20 mouse cellular contexts compared by ENCODE assay signal in genomic region chr5:114661029-114661428, GRCm38 (mm10). TPM values are rescaled to one million over a fixed set of nuclear protein-coding genes. Genes with fewer than 3 reads are reported as not detected.
DNase-seq lines count a peak whose midpoint lies in the region; ATAC-seq and TF ChIP-seq lines count a peak whose summit lies in the region.
"Had no signal": no experiment of that assay in that cellular context is flagged by ENCODE, and none has a peak within 500 bp of the region (broad histone marks: within the 10 kb centered on the region; RNA-seq: fewer than 3 reads in every experiment).

No protein-coding gene starts in this region.

- peak; percentile 49 for DNase-seq in lung, postnatal 0 days (ENCODE audit: low spot score)
- no peak for DNase-seq in lung, postnatal 10 days
- no peak for DNase-seq in kidney, postnatal 10 days
- no peak for DNase-seq in adrenal gland, postnatal 25 days
- DNase-seq: adrenal gland, postnatal 14 days; cerebellum, adult 9-11 months; heart, postnatal 4 days; left cerebral cortex, postnatal 4 days; liver, embryonic 13.5 days; right cerebral cortex, postnatal 25 days had no signal

- ATAC-seq in lung, postnatal 0 days, result no peak
- ATAC-seq in megakaryocyte progenitor cell, adult 5-6 weeks (replicated peaks; ENCODE audit: poor library complexity), result peak; percentile 72
- ATAC-seq in forebrain, embryonic 16.5 days, result no peak
- ATAC-seq: forebrain, embryonic 15.5 days; hindbrain, embryonic 16.5 days; intestine, postnatal 0 days; midbrain, embryonic 16.5 days had no signal

- H3K4me1 ChIP-seq in lung, postnatal 0 days (ENCODE audit: insufficient read depth, low read depth, low read length), result no peaks in the 10 kb centered on the region
- no peaks in the 10 kb centered on the region for H3K4me1 ChIP-seq in brown adipose tissue, adult 24 weeks (ENCODE audit: control insufficient read depth, insufficient read depth, insufficient read length, low read length)
- peaks cover 11% of the 10 kb centered on the region for H3K4me1 ChIP-seq in forebrain, embryonic 16.5 days (replicated peaks; ENCODE audit: control insufficient read depth, insufficient read depth, low read length)

- H3K4me3 ChIP-seq in lung, postnatal 0 days (ENCODE audit: low read depth, low read length), result no peak overlapping the region
- no peak overlapping the region for H3K4me3 ChIP-seq in brown adipose tissue, adult 24 weeks (ENCODE audit: insufficient read depth, low read depth, low read length)
- no peak overlapping the region for H3K4me3 ChIP-seq in forebrain, embryonic 16.5 days (replicated peaks; ENCODE audit: low read length)
- H3K4me3 ChIP-seq: embryonic facial prominence, embryonic 13.5 days; forebrain, embryonic 15.5 days; heart, embryonic 13.5 days; kidney, embryonic 15.5 days; liver, embryonic 13.5 days had no signal

- 0 out of 2 replicates have a peak, but pooled peaks cover 10% of the 10 kb centered on the region for H3K27me3 ChIP-seq in lung, postnatal 0 days (replicated peaks; ENCODE audit: insufficient read depth, low read length)
- peaks cover 20% of the 10 kb centered on the region for H3K27me3 ChIP-seq in forebrain, embryonic 16.5 days (replicated peaks; ENCODE audit: control insufficient read depth, insufficient read depth, low read length)

- no peak overlapping the region for H3K4me2 ChIP-seq in lung, postnatal 0 days (replicated peaks; ENCODE audit: low read depth, low read length)
- H3K4me2 ChIP-seq in forebrain, embryonic 16.5 days (ENCODE audit: low read length), result no peak overlapping the region
- H3K4me2 ChIP-seq: embryonic facial prominence, embryonic 13.5 days; forebrain, embryonic 15.5 days; heart, embryonic 13.5 days; kidney, embryonic 15.5 days; liver, embryonic 13.5 days had no signal

- H3K9me3 ChIP-seq in lung, postnatal 0 days (ENCODE audit: low read length), result no peaks in the 10 kb centered on the region
- no peaks in the 10 kb centered on the region for H3K9me3 ChIP-seq in forebrain, embryonic 16.5 days (ENCODE audit: control insufficient read depth, low read length)
- H3K9me3 ChIP-seq: embryonic facial prominence, embryonic 13.5 days; forebrain, embryonic 15.5 days; heart, embryonic 13.5 days; liver, embryonic 13.5 days had no signal

- no peak for TF ChIP-seq EP300 in lung, postnatal 0 days (IDR thresholded peaks at IDR 0.05)

- no peak overlapping the region for H3K9ac ChIP-seq in lung, postnatal 0 days (replicated peaks; ENCODE audit: low read depth)
- no peak overlapping the region for H3K9ac ChIP-seq in forebrain, embryonic 16.5 days (replicated peaks; ENCODE audit: low read depth, low read length)
- H3K9ac ChIP-seq: embryonic facial prominence, embryonic 13.5 days; forebrain, embryonic 15.5 days; heart, embryonic 13.5 days; kidney, embryonic 15.5 days; liver, embryonic 13.5 days had no signal

- no peak for TF ChIP-seq CTCF in lung, postnatal 0 days (IDR thresholded peaks at IDR 0.05)

- 45% methylated on average over 6 of the region's 6 CpGs for WGBS in lung, postnatal 0 days
- 81% methylated on average over 6 of the region's 6 CpGs for WGBS in forebrain, embryonic 16.5 days

- no peak overlapping the region for H3K27ac ChIP-seq in lung, postnatal 0 days (ENCODE audit: low read length)
- peak overlapping the region; percentile 39 for H3K27ac ChIP-seq in brown adipose tissue, adult 24 weeks (replicated peaks; ENCODE audit: low read depth, low read length)
- no peak overlapping the region for H3K27ac ChIP-seq in forebrain, embryonic 16.5 days (ENCODE audit: low read length)
- H3K27ac ChIP-seq: embryonic facial prominence, embryonic 13.5 days; forebrain, embryonic 15.5 days; heart, embryonic 13.5 days; kidney, embryonic 15.5 days; liver, embryonic 13.5 days had no signal

- H3K36me3 ChIP-seq in lung, postnatal 0 days (ENCODE audit: insufficient read depth, low read length), result no peaks in the 10 kb centered on the region
- no peaks in the 10 kb centered on the region for H3K36me3 ChIP-seq in forebrain, embryonic 16.5 days (ENCODE audit: control insufficient read depth, insufficient read depth)
- H3K36me3 ChIP-seq: embryonic facial prominence, embryonic 13.5 days; forebrain, embryonic 15.5 days; heart, embryonic 13.5 days; kidney, embryonic 15.5 days; liver, embryonic 13.5 days had no signal

RNA-seq across cellular contexts. Expression of gene Trpv4, which starts 2.8 kb away (rescaled TPM):
- 2.2 and 3.4 TPM in 2 replicates for polyA plus RNA-seq in lung, postnatal 0 days (2015; fragmentation: Nextera tagmentation; extraction: Ambion mirVana)
- polyA plus RNA-seq in brown adipose tissue, adult 24 weeks (2012; ENCODE audit: insufficient read depth, insufficient read length, missing spikeins), result 0.83 and 1.2 TPM in 2 replicates
- 0.15 and 0.25 TPM in 2 replicates for total RNA-seq in megakaryocyte progenitor cell, adult 5-6 weeks (2015)
- 0.17 TPM in 1 of 2 replicates, not detected in the other for total RNA-seq in megakaryocyte progenitor cell, adult 5-6 weeks (2017)
- 0.75 and 1.2 TPM in 2 replicates for polyA plus RNA-seq in forebrain, embryonic 16.5 days (2015; fragmentation: Nextera tagmentation; extraction: Ambion mirVana)
- 1.2 and 1.3 TPM in 2 replicates for total RNA-seq in adrenal gland, postnatal 25 days (2021)

RNA-seq across cellular contexts. Expression of gene Gltp, which starts 29.8 kb away (rescaled TPM):
- 88.2 and 89.4 TPM in 2 replicates for polyA plus RNA-seq in lung, postnatal 0 days (2015; fragmentation: Nextera tagmentation; extraction: Ambion mirVana)
- polyA plus RNA-seq in brown adipose tissue, adult 24 weeks (2012; ENCODE audit: insufficient read depth, insufficient read length, missing spikeins), result 29.8 and 31.9 TPM in 2 replicates
- 94.3 and 101 TPM in 2 replicates for total RNA-seq in megakaryocyte progenitor cell, adult 5-6 weeks (2015)
- 46.1 and 48.6 TPM in 2 replicates for total RNA-seq in megakaryocyte progenitor cell, adult 5-6 weeks (2017)
- 30.8 and 32.9 TPM in 2 replicates for polyA plus RNA-seq in forebrain, embryonic 16.5 days (2015; fragmentation: Nextera tagmentation; extraction: Ambion mirVana)
- total RNA-seq in adrenal gland, postnatal 25 days (2021), result 61.9 and 66.2 TPM in 2 replicates

RNA-seq across cellular contexts. Expression of gene Tchp, which starts 46.5 kb away (rescaled TPM):
- polyA plus RNA-seq in lung, postnatal 0 days (2015; fragmentation: Nextera tagmentation; extraction: Ambion mirVana), result 9.4 and 10.0 TPM in 2 replicates
- 1.5 and 4.4 TPM in 2 replicates for polyA plus RNA-seq in brown adipose tissue, adult 24 weeks (2012; ENCODE audit: insufficient read depth, insufficient read length, missing spikeins)
- total RNA-seq in megakaryocyte progenitor cell, adult 5-6 weeks (2015), result 4.9 and 5.4 TPM in 2 replicates
- 10.0 and 10.2 TPM in 2 replicates for total RNA-seq in megakaryocyte progenitor cell, adult 5-6 weeks (2017)
- polyA plus RNA-seq in forebrain, embryonic 16.5 days (2015; fragmentation: Nextera tagmentation; extraction: Ambion mirVana), result 12.7 and 16.0 TPM in 2 replicates
- 13.5 and 14.6 TPM in 2 replicates for total RNA-seq in adrenal gland, postnatal 25 days (2021)
